Mouse (Mus musculus) spleen, adult 2 months (tissue): Measurements from ENCODE around the gene Hk2. TPM values are rescaled to one million over a fixed set of nuclear protein-coding genes. Genes with fewer than 3 reads are reported as not detected.
"Not testable (repeated sequence)": the region's sequence is repeated elsewhere in the genome, so short reads cannot be mapped to it uniquely, and the experiment has no call there.

Experiments
- DNase-seq, 2 experiments: peaks; one replicate each; pipeline versions ENCODE4 v3.0.0 to v3.0.0-alpha.2; 2012 to 2021; ENCODE audit warnings: low spot score in 2 of 2, low read depth in 1 of 2
- H3K27ac ChIP-seq: fragments of 200-500 bp; 2 replicates; pipeline ENCODE4 v1.5.1; 2012; ENCODE audit warnings: low read length, inconsistent platforms; ENCODE audit not compliant: insufficient read depth
- H3K27me3 ChIP-seq: fragments of 200-500 bp; 2 replicates; pipeline ENCODE4 v1.6.1; 2012; ENCODE audit warnings: mild to moderate bottlenecking, moderate library complexity, low read length, inconsistent platforms; ENCODE audit not compliant: control insufficient read depth, insufficient read depth
- H3K36me3 ChIP-seq: fragments of 200-500 bp; 2 replicates; pipeline ENCODE4 v1.6.1; 2012; ENCODE audit warnings: mild to moderate bottlenecking, low read length, inconsistent platforms; ENCODE audit not compliant: control insufficient read depth, insufficient read depth
- H3K4me1 ChIP-seq: fragments of 200-500 bp; 2 replicates; pipeline ENCODE4 v1.6.1; 2011; ENCODE audit warnings: inconsistent platforms; ENCODE audit not compliant: control insufficient read depth, insufficient read depth, insufficient read length
- H3K4me3 ChIP-seq: fragments of 200-500 bp; 2 replicates; pipeline ENCODE4 v1.5.1; 2011; ENCODE audit warnings: mild to moderate bottlenecking, inconsistent platforms; ENCODE audit not compliant: insufficient read depth, insufficient read length; ENCODE audit errors: extremely low read depth
- CTCF ChIP-seq: fragments of 200-500 bp; IDR thresholded peaks from 2 replicates; pipeline ENCODE4 v1.5.1; 2011; ENCODE audit warnings: mild to moderate bottlenecking, inconsistent platforms; ENCODE audit not compliant: insufficient read depth, insufficient read length, insufficient replicate concordance; ENCODE audit errors: extremely low read depth
- POLR2A ChIP-seq: fragments of 200-500 bp; IDR thresholded peaks from 2 replicates; pipeline ENCODE4 v1.6.1; 2011; ENCODE audit warnings: low read depth, low read length, inconsistent platforms
- WGBS: fragments of 180-500 bp; shearing (Covaris S2); methylation state at CpG from one replicate; pipeline ENCODE4 v1.1.7; 2018; 5-methylcytosine and 5-hydroxymethylcytosine counted together
- polyA plus RNA-seq: library from polyadenylated mRNA; depleted of rRNA; stranded (reverse); fragments of >200 nt; gene quantifications from 2 replicates; pipeline ENCODE4 v1.2.3, GENCODE M21; 2012; rRNA removed

Hk2 gene
- polyA plus RNA-seq, 1 experiment = 2.6 TPM

DNA sequence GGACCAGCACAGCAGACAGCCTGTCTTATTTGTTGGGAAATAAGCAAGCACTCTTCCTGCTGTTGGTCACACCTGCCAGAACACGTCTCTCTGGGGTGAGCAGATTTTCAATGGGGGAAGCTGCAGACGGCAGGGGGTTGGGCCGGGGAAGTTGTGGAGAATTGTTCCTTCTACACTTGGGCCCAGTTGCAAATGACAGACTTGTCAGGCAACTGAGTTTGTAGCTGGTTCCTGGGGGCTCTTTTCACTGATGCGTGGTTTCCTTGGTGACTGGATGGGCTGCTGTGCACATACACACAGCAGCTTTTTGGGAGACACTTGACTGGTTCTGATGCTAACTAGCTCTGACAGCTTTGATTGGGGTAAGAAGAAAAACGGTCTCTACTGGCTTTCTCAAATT is 74.4 kb downstream of the Hk2 start:
- no peak for DNase-seq
- H3K4me1 ChIP-seq = no peaks in the 10 kb centered on the region
- no peak overlapping the region for H3K27ac ChIP-seq
- no peaks in the 10 kb centered on the region for H3K27me3 ChIP-seq
- no peak overlapping the region for H3K4me3 ChIP-seq
- no peak for TF ChIP-seq CTCF
- TF ChIP-seq POLR2A = no peak
- 22% methylated on average over 5 of the region's 5 CpGs for WGBS
- no peaks in the 10 kb centered on the region for H3K36me3 ChIP-seq

DNA sequence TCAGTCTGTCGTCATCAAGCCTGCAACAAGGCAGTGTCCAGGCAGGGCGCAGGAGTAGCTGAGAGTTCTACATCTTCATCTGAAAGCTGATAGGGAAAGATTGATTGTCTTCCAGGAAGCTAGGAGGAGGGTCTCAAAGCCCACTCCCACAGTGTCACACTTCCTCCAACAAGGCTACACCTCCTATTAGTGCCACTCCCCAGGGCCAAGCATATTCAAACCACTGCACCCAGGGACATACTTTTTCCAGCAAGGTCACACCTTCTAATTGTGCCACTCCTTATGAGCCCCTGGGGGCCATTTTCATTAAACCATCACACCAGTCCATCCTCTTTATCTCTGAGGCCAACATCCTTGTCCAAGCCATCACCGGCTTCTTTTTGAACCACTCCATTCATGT is 77.5 kb downstream of the Hk2 start:
- no peaks in the 10 kb centered on the region for H3K4me1 ChIP-seq
- no peak overlapping the region for H3K27ac ChIP-seq
- no peaks in the 10 kb centered on the region for H3K27me3 ChIP-seq
- no peaks in the 10 kb centered on the region for H3K36me3 ChIP-seq
- no peak for TF ChIP-seq CTCF
- TF ChIP-seq POLR2A = no peak
- WGBS = 89% methylated on average over 3 of the region's 3 CpGs
- no peak for DNase-seq
- H3K4me3 ChIP-seq = no peak overlapping the region

DNA sequence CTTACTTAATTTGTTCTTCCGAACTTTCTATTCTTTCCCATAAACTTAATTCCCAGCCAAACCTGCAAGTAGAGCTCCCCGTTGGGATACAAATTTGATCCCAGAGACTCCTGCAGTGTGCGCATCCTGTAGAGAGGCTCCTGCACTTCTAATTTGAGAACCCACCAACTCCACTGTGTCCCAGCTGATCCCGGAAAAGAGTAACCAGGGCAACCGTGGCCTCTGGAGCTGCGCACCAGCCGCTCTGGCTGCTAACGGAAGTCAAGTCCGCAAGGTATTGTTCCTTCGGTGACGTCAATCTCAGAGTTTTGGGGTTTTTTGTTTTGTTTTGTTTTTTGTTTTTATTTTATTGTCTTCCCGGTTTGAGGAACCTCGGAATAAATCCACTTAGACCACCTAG is 79.6 kb downstream of the Hk2 start:
- WGBS = 69% methylated on average over 13 of the region's 13 CpGs
- TF ChIP-seq POLR2A = no peak
- no peak for TF ChIP-seq CTCF
- no peaks in the 10 kb centered on the region for H3K36me3 ChIP-seq

DNA sequence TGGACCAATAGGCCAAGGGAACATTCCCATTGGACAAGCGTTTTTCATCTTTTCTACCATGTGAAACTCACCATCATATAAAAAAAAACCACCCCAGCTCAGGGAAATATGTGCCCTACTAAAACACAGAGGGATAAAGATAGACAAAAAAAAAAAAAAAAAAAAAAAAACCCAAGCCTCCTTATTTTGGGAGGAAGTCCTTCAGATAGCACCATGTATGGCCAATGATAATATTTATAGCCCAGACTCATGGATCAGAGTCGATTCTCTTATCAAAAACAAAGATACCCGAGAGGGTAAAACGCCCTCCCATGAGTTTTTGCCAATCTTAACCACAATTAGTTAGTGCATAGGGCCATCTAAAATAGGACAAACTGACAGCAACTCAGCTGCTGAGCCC is 84.8 kb downstream of the Hk2 start:
- Histone ChIP-seq H3K4me3 (no peak overlapping the region), H3K36me3 (no peaks in the 10 kb centered on the region), H3K27me3 (no peaks in the 10 kb centered on the region), H3K4me1 (no peaks in the 10 kb centered on the region), H3K27ac (no peak overlapping the region)
- WGBS = 82% methylated on average over 4 of the region's 4 CpGs
- DNase-seq = no peak
- TF ChIP-seq POLR2A (no peak), CTCF (no peak)

More for the DNA sequence above, 79.6 kb downstream of the Hk2 start:
- no peak for DNase-seq
- Histone ChIP-seq H3K4me1 (no peaks in the 10 kb centered on the region), H3K27me3 (no peaks in the 10 kb centered on the region), H3K27ac (no peak overlapping the region), H3K4me3 (no peak overlapping the region)

DNA sequence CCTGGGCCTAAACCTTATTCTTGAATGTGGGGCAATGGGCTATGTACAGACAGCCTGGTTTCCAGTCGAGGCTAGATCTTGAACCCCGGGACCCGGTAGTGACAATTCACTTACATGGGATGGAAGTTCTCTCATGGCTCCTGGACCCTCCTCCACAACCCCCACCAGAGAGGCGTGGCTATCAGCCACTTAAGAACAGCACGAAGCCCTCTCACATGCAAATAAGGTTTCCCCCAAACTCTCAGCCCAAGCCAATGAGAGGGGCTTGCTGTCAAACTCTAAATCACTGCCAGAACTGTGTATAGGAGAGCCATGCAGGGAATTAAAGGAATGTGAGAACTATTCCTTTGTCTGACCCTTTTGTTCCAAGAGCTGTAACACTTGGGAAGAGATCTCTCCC is 85.7 kb downstream of the Hk2 start:
- 92% methylated on average over 5 of the region's 5 CpGs for WGBS
- not testable (repeated sequence) for H3K4me3 ChIP-seq, H3K36me3 ChIP-seq, H3K27me3 ChIP-seq, H3K27ac ChIP-seq, DNase-seq, H3K4me1 ChIP-seq

DNA sequence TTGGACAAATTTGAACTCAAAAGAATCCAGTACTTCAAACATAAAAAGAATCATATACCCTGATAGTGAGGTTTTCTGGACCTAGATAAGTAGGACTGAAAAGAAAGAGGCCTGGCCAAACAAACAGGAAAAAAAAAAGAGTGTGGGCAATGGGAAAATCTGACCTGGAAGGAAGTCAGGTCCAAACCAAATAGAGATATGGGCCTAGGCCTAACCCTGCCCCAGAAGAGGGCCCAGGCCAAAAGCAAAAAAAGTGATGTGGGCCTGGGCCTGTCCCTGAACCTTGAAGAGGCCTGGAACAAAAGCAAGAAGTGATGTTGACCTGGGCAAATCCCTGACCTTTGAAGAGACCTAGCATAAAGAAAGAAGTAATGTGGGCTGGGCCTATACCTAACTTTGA is 90.1 kb downstream of the Hk2 start:
- no peak for TF ChIP-seq CTCF
- no peak for TF ChIP-seq POLR2A
- no peak for DNase-seq
- Histone ChIP-seq H3K27ac (no peak overlapping the region), H3K27me3 (no peaks in the 10 kb centered on the region), H3K36me3 (no peaks in the 10 kb centered on the region), H3K4me1 (no peaks in the 10 kb centered on the region), H3K4me3 (no peak overlapping the region)

DNA sequence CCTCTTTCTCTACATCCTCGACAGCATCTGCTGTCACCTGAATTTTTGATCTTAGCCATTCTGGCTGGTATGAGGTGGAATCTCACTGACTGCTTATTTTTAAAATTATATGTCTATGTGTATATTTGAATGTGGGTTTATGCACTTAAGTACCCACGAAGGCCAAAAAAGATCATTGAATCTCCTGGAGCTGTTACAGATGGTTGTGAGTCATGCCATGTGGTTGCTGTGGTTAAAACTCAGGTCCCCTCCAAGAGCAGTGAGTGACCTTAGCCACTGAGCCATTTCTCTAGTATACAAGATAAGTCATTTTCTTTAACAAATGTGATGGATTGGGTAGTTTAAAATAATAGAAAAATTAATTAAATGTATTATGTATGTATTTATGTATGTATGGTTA is 95.0 kb downstream of the Hk2 start:
- not testable (repeated sequence) for H3K4me3 ChIP-seq, H3K36me3 ChIP-seq, H3K27me3 ChIP-seq, H3K4me1 ChIP-seq, DNase-seq, H3K27ac ChIP-seq
- WGBS = 41% methylated on average over 2 of the region's 2 CpGs

DNA sequence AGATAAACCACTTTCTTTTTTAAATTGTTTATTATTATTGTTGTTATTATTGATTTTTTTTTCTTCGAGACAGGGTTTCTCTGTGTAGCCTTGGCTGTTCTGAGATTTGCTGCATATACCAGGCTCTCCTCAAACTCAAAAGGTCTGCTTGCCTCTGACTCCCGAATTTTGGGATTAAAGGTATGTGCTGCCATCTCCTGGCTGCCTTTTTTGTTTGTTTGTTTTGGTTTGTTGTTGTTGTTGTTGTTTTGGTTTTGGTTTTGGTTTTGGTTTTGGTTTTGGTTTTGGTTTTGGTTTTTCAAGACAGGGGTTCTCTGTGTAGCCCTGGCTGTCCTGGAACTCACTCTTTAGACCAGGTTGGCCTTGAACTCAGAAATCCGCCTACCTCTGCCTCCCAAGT is 96.6 kb downstream of the Hk2 start:
- not testable (repeated sequence) for H3K4me3 ChIP-seq, H3K27me3 ChIP-seq, H3K36me3 ChIP-seq, DNase-seq, H3K27ac ChIP-seq, H3K4me1 ChIP-seq
- WGBS = 84% methylated on average over 3 of the region's 3 CpGs

Other genes with a start within 250 kb of the Hk2 start
- 23.6 and 27.1 TPM in 2 replicates for gene Pole4, start 69.1 kb downstream of the Hk2 start, polyA plus RNA-seq
- gene Sema4f, start 165.3 kb upstream of the Hk2 start, polyA plus RNA-seq = 3.2 TPM in 2 replicates
- 2.6 and 2.8 TPM in 2 replicates for gene M1ap, start 172.4 kb upstream of the Hk2 start, polyA plus RNA-seq